Mouse (Mus musculus): ENCODE measurements at regions not wholly inside any gene's neighbourhood (a gene's known extent, or its start where the extent isn't known, plus 50 kb on each side); places are given as distances from the start of the nearest gene placed in this dataset.
A peak's percentile ranks its signal among the peaks of the same experiment; 100 is the strongest.

- DNase-seq (ENCODE audit: inconsistent ontology term), result no peak
Observed at GRCm38 (mm10) chr14:71895468-71895867, 596.2 kb downstream of the Gm9195 start.

DNA sequence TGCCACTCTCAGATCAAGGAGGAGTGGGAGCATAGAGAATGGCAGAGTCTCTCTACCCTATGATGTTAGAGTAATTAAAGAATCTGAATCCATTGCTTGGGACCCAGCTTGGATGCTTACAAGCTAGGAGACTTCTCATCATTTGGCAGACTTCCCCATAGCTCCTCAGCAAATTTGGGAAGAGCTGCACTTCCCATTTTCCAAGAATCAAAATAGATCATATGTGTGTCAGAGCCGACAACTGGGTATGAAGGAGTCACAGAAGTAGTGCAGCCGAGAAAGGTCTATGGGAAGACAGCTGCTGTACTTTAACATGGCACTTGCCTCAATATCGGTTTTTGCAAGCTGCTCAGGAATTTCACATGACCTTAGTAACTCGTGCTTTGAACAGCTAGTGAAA lies 596.8 kb downstream of the Gm9195 start:
- DNase-seq (ENCODE audit: inconsistent ontology term), result no peak

- peak; percentile 5 for DNase-seq (ENCODE audit: inconsistent ontology term)
Observed at GRCm38 (mm10) chr14:71893361-71893760, 598.3 kb downstream of the Gm9195 start.

DNA sequence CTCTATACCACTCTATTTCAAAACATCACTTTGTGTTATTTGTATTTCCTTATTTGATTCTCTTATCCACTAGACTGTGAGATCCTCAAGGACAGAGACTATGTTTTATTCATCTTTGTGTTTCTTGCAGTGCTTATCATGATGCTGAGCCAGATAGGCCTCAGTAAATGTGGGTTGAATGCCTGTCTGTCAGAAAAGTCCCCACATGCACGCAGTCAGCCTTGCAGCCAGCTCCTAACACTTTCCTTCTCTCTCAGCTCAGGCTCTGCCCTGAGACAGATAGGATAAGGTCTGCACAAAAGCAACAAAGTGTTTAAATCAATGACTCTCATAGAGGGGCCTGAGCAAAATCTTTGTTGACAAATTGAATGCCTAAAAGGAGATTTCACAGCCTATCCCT lies 600.0 kb downstream of the Gm9195 start:
- DNase-seq (ENCODE audit: inconsistent ontology term), result no peak

DNA sequence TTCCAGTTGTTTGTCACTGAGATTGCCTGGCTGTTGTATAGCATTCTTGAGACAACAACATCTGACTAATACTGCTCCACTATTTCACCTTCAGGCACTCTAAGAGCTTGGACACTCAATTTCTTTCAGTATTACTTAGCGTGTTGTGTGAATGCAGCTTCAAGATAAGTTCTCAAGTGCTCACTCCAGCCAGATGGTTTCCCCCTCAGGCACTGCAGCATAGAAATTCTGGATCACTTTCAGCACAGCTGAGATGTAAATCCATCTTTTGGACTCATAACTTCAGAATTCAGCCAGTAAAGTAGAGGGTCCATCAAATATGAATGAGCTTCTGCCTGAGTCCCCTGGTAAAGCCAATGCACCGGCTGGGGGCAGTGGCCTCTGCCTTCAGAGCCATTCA lies 608.8 kb downstream of the Gm9195 start:
- DNase-seq (ENCODE audit: inconsistent ontology term), result no peak

DNA sequence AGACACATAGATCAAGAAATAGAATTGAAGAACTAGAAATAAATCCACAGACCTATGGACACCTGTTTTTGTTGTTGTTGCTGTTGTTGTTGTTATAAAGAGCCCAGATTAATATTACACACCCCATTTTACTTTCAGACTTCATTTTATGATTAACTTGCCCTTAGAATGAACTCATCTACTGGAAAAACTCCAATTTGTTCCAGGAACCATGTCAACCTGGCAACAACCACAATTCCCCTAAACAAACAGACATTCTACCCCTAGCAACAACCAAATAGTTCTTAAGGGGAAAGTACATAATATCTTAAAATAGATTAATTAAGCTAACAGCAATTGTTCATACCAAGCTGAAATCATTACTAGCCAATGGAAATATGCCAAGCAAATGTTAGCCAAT lies 646.1 kb downstream of the Gm9195 start:
- DNase-seq (ENCODE audit: inconsistent ontology term), result peak; percentile 69

DNA sequence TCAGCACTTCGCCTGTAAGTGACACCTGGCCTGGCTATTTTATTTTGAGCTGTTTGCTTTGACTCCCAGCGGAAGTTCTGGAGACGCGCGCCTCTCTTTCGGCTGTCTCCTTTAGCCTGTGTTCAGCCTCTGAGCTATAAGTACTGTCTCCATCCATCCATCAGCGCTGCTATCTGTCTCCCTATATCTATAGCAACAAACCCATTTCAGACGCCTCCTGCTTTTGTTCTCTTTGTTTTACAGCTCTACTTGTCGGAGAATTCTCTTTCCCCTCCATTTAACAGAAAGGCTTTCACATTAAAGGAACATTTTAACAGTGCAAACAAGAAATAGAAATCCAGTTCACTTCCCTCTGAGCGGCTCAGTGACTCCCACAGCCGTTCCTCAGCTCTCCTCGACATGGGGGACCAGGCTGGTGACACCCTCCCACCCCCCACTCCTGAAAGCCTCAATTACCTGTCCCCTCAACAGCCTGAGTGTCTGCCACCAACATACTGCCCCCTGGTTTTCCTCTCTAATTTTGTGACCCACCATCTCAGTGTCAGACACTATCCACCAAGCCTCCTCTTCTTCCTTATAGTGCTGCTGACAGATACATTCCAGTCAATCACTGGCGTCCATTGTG lies 682.7 kb downstream of the Gm9195 start:
- DNase-seq (ENCODE audit: inconsistent ontology term), result no peak

- DNase-seq (ENCODE audit: inconsistent ontology term), result no peak
Observed at GRCm38 (mm10) chr14:71805624-71806023, 686.0 kb downstream of the Gm9195 start.

DNA sequence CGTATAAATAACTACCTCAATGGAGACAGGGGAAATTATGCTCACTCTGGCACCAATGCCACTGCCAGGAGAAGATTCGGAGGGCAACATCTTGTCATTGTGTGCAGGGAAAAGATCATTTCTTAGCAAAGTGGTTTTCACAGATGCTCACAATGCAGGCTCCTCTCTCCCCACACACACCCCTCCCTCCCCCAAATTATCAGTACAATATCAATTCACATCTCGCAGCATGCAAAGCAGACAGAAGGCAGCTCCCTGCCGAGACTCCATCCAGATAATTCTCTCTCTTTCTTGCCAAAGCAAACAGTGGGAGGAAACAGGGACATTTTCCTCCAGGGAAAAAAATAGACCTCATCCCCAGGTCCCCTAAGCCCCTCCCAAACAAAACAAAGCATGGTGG lies 691.8 kb downstream of the Gm9195 start:
- no peak for DNase-seq (ENCODE audit: inconsistent ontology term)

DNA sequence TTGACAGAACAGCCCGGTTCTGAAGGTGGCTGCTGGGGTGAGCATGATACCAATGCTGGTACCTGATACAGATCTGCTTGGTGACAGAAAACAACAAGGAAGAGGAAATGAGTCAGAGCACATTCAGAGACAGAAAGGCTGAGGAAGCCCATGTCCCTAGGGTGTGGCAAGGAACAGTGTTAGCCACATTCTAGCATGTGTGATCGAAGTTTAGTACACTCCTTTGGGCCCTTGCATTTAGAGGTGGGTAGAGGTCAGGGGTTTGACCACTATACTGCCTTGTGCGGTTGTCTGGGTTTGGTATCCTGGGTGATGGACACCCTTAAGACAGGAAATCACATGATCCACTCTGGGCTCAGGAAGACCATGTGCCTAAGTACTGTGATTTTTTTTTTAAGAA lies 695.9 kb downstream of the Gm9195 start:
- no peak for DNase-seq (ENCODE audit: inconsistent ontology term)

- DNase-seq (ENCODE audit: inconsistent ontology term), result no peak
Observed at GRCm38 (mm10) chr14:71776990-71777525, 714.6 kb downstream of the Gm9195 start.

GRCm38 (mm10) chr14:71766856-71767255 lies 724.8 kb downstream of the Gm9195 start:
- DNase-seq (ENCODE audit: inconsistent ontology term), result peak; percentile 93

GRCm38 (mm10) chr14:71728542-71728941 lies 763.1 kb downstream of the Gm9195 start:
- no peak for DNase-seq (ENCODE audit: inconsistent ontology term)

- no peak for DNase-seq (ENCODE audit: inconsistent ontology term)
Observed at GRCm38 (mm10) chr14:71723526-71723925, 768.1 kb downstream of the Gm9195 start.

GRCm38 (mm10) chr14:71709528-71710289 lies 781.9 kb downstream of the Gm9195 start:
- DNase-seq (ENCODE audit: inconsistent ontology term), result no peak

DNA sequence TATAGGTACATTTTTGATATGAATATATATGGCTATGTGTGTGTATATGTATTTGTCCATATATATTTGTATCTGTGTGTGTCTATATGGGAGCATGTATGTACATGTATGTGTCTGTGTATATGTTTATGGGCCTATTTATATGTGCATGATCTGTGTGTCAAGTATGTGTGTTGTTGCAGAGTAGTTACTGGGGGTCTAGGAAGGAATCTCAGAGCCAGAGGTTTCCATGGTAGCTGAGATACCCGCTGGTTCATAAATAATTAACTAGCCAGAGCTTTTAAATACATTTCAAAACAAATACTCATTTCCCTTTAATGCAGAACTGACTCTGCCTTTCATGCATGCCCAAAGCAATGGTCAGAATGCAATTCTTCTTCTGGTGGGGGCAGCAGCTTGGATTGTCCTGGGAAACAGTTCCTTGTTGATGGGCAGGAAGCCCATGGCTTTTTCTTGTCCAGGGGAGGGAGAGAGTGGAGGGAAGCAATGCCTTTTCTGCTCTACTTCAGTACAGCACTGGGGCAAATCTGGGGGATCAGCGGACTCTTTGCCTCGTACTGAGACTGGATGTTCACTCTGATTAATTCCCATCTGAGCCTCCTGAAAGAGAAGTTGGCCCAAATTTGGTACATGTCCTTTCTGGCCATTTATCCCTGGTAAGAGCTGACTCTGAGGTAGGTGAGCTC lies 798.7 kb downstream of the Gm9195 start:
- DNase-seq (ENCODE audit: inconsistent ontology term), result no peak

- no peak for DNase-seq (ENCODE audit: inconsistent ontology term)
Observed at GRCm38 (mm10) chr14:71674564-71674963, 817.1 kb downstream of the Gm9195 start.

DNA sequence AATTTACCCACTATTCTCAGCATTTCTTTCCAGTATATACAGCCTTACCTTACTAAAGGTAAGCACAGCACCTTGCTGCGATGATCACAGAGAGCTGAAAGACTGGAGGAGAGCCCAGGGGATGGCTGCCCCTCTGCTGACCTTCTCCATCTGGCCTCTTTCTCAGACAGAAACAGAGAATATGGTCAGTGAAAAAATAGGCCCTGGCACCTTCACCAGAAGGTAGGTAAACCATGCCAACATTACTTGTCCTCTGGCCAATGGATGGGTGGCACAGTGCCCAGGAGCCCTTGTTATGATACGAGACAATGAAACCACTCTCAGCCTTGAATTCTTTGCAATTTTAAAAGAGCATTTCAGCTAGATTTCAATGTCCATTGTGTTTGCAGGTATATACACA lies 817.8 kb downstream of the Gm9195 start:
- DNase-seq (ENCODE audit: inconsistent ontology term), result peak; percentile 79

- no peak for DNase-seq (ENCODE audit: inconsistent ontology term)
Observed at GRCm38 (mm10) chr14:71672481-71672880, 819.2 kb downstream of the Gm9195 start.

DNA sequence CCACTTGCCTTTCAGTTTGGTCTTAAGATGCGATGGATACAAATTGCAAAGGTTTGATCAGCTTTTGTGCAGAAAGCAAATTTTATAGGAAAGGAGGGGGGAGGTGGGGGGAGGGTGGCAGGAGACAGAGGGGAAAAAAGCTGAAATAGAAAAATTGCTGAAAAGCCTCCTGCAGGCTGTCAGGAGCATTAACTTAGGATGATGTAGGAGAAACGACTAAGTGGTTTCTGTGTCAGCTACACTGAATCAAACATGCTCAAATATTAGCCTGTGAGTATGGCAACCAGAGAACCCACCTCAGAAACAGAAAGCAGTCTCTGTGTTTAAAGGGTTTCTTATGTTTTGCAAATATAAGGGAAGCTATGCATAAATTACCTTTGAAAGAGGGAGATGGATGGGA lies 819.6 kb downstream of the Gm9195 start:
- no peak for DNase-seq (ENCODE audit: inconsistent ontology term)

DNA sequence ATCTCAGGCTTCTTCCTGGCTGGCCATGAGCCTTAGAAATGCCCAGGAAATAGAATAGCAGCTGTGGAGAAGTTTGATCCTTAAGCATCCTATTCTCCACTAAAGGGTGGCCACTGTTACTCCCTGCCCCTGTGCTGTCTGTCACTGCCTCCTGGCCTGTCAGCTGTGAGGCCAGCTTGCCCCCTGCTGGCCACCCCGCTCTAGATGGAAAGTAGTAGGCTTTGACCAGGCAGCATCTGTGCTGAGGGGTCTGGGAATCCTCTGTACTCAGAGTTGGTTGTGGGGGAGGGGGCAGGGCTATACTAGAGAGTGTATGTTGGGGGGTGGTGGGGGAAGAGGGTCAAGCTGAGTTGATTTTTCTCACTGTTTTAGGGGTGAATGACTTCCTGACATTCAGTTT lies 821.2 kb downstream of the Gm9195 start:
- peak; percentile 72 for DNase-seq (ENCODE audit: inconsistent ontology term)

- no peak for DNase-seq (ENCODE audit: inconsistent ontology term)
Observed at GRCm38 (mm10) chr14:71666656-71667055, 825.0 kb downstream of the Gm9195 start.

GRCm38 (mm10) chr14:71660166-71660565 lies 831.5 kb downstream of the Gm9195 start:
- peak; percentile 66 for DNase-seq (ENCODE audit: inconsistent ontology term)
